8 mouse cellular contexts compared by ENCODE assay signal in genomic region chr4:88872691-88873090, GRCm38 (mm10). TPM values are rescaled to one million over a fixed set of nuclear protein-coding genes. Genes with fewer than 3 reads are reported as not detected.
A peak's percentile ranks its signal among the peaks of the same experiment; 100 is the strongest.
DNase-seq lines count a peak whose midpoint lies in the region; ATAC-seq lines count a peak whose summit lies in the region.
"Had no signal": no experiment of that assay in that cellular context is flagged by ENCODE, and none has a peak within 500 bp of the region (broad histone marks: within the 10 kb centered on the region; RNA-seq: fewer than 3 reads in every experiment).

No protein-coding gene starts in this region.

- no peak overlapping the region for H3K4me3 ChIP-seq in heart, embryonic 12.5 days

- DNase-seq in heart, postnatal 10 days, result peak; percentile 41 to 62
- peak; percentile 10 to 51 for DNase-seq in right cerebral cortex, adult 2 months (ENCODE audit: low spot score in 2 of 2)
- DNase-seq in right cerebral cortex, adult 18-20 months, result no peak
- DNase-seq in adipocyte (ENCODE audit: low spot score), result peak; percentile 76
- DNase-seq in lung, postnatal 36 days, result peak; percentile 76
- DNase-seq in neural tube, embryonic 10.5 days (ENCODE audit: extremely low spot score, low spot score), result no peak

- H3K9me3 ChIP-seq in heart, embryonic 12.5 days (replicated peaks), result no peaks in the 10 kb centered on the region

- no peak for ATAC-seq in heart, embryonic 12.5 days (ENCODE audit: insufficient number of reproducible peaks, low FRiP score)

- no peak overlapping the region for H3K9ac ChIP-seq in heart, embryonic 12.5 days

- H3K36me3 ChIP-seq in heart, embryonic 12.5 days, result no peaks in the 10 kb centered on the region

- intact Hi-C loops in heart, postnatal 10 days (cut with DNase I), result loop anchor here (1.0 to 5.0 kb wide), 2 partner anchors 65 to 257 kb away; no protein-coding TSS in a partner anchor

- WGBS in heart, embryonic 12.5 days, result 0% methylated on average over 2 of the region's 2 CpGs

- H3K27ac ChIP-seq in heart, embryonic 12.5 days (ENCODE audit: poor library complexity, severe bottlenecking), result no peak overlapping the region

- no peaks in the 10 kb centered on the region; the same call in 1 of the 2 replicates for H3K27me3 ChIP-seq in heart, embryonic 12.5 days (replicated peaks)

- H3K4me1 ChIP-seq in heart, embryonic 12.5 days (replicated peaks), result 0 out of 2 replicates have a peak, but pooled peaks cover 6% of the 10 kb centered on the region

- H3K4me2 ChIP-seq in heart, embryonic 12.5 days, result no peak overlapping the region

RNA-seq across cellular contexts. Expression of gene Ifne, which starts 7.3 kb away (rescaled TPM):
- total RNA-seq in heart, postnatal 10 days (2021), result not detected
- not detected in 2 replicates for polyA plus RNA-seq in heart, embryonic 12.5 days (2016; fragmentation: Nextera tagmentation; extraction: Ambion mirVana)
- total RNA-seq: left cerebral cortex, adult 18-20 months had no signal

RNA-seq across cellular contexts. Expression of gene Ifna1, which starts 22.8 kb away (rescaled TPM):
- total RNA-seq in heart, postnatal 10 days (2021), result not detected
- not detected in 2 replicates for polyA plus RNA-seq in heart, embryonic 12.5 days (2016; fragmentation: Nextera tagmentation; extraction: Ambion mirVana)
- total RNA-seq: left cerebral cortex, adult 18-20 months had no signal

RNA-seq across cellular contexts. Expression of gene Ifna4, which starts 31.0 kb away (rescaled TPM):
- not detected for total RNA-seq in heart, postnatal 10 days (2021)
- not detected in 2 replicates for polyA plus RNA-seq in heart, embryonic 12.5 days (2016; fragmentation: Nextera tagmentation; extraction: Ambion mirVana)
- total RNA-seq: left cerebral cortex, adult 18-20 months had no signal

RNA-seq across cellular contexts. Expression of gene Ifna5, which starts 37.4 kb away (rescaled TPM):
- total RNA-seq in heart, postnatal 10 days (2021), result not detected
- not detected in 2 replicates for polyA plus RNA-seq in heart, embryonic 12.5 days (2016; fragmentation: Nextera tagmentation; extraction: Ambion mirVana)
- total RNA-seq: left cerebral cortex, adult 18-20 months had no signal

RNA-seq across cellular contexts. Expression of gene Ifna6, which starts 45.5 kb away (rescaled TPM):
- total RNA-seq in heart, postnatal 10 days (2021), result not detected
- polyA plus RNA-seq in heart, embryonic 12.5 days (2016; fragmentation: Nextera tagmentation; extraction: Ambion mirVana), result not detected in 2 replicates
- total RNA-seq: left cerebral cortex, adult 18-20 months had no signal

Comparison
In these comparisons a context has a peak if more than half of its experiments do, and no peak if none do; other contexts are left out.
1. DNase-seq: peak in heart, postnatal 10 days (2 of 2), right cerebral cortex, adult 2 months (2 of 2), adipocyte (single experiment) and lung, postnatal 36 days (single experiment); none in right cerebral cortex, adult 18-20 months (single experiment) and neural tube, embryonic 10.5 days (single experiment).